Mouse (Mus musculus) testis, adult 2 months (tissue): Measurements from ENCODE around the gene Tgfb2.

Source experiments
- CTCF ChIP-seq: fragments of 200-500 bp; IDR thresholded peaks from 2 replicates; pipeline ENCODE4 v1.5.1; 2012; ENCODE audit warnings: low read depth, mild to moderate bottlenecking, inconsistent platforms, low read length, moderate library complexity; ENCODE audit not compliant: control insufficient read depth, insufficient read depth, insufficient replicate concordance
- POLR2A ChIP-seq: fragments of 200-500 bp; IDR thresholded peaks from 2 replicates; pipeline ENCODE4 v1.6.1; 2012; ENCODE audit warnings: low read depth, mild to moderate bottlenecking, inconsistent platforms, low read length, moderate library complexity; ENCODE audit not compliant: control insufficient read depth

DNA sequence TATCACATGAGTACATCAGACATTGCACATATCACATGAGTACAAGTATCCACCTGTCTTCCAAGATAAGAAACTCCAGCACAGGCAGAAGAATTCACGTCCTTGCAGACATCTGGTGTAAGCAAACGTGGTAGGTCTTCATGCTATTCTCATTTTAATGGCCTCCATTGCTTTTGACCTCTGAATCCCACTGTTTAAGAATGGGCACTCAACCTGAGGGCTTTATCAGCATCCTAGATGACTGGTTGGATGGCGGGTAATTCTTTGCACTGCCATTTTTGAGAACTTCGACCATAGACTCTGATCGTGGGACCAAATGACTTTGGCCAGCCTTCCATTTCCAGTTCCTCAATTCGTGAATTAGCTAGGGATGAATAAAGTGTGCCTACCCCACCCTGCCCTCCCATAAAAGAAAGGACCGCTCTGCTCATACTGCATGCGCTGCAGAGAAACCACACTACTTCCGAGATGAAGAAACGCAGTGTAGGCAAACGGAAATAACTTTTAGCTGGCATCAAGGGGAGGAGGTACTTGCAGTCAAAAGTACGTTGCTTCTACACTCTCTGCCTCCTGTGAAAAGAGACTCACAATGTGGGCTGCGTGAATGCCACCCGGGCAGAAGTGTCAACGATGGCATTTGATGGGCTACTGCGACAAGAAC, 48.1 kb downstream of the Tgfb2 start:
- TF ChIP-seq CTCF (no peak), POLR2A (no peak)
